Mouse (Mus musculus) forebrain, embryonic 11.5 days (tissue): Measurements from ENCODE around the gene Ctla2a. TPM values are rescaled to one million over a fixed set of nuclear protein-coding genes. Genes with fewer than 3 reads are reported as not detected.
"Not testable (repeated sequence)": the region's sequence is repeated elsewhere in the genome, so short reads cannot be mapped to it uniquely, and the experiment has no call there.

Source experiments
- ATAC-seq: fragments of 200-750 bp; cut with Nextera tagmentation; replicated peaks from 2 replicates; pipeline ENCODE4 v1.8.0; 2017; ENCODE audit warnings: moderate TSS enrichment; ENCODE audit not compliant: low FRiP score
- DNase-seq: peaks from one replicate; pipeline ENCODE4 v3.0.0-alpha.2; 2017; ENCODE audit warnings: low spot score
- H3K27ac ChIP-seq: fragments of 300-500 bp; sonication (generic); 2 replicates; pipeline ENCODE4 v1.5.1; 2014; ENCODE audit warnings: low read depth, low read length
- H3K27me3 ChIP-seq: fragments of 300-500 bp; sonication (generic); 2 replicates; pipeline ENCODE4 v1.6.1; 2014; ENCODE audit warnings: mild to moderate bottlenecking, low read length, mixed read lengths; ENCODE audit not compliant: control insufficient read depth, insufficient read depth
- H3K36me3 ChIP-seq: fragments of 300-500 bp; sonication (generic); 2 replicates; pipeline ENCODE4 v1.6.1; 2014; ENCODE audit warnings: mild to moderate bottlenecking, low read length, moderate library complexity, mixed read lengths; ENCODE audit not compliant: control insufficient read depth, insufficient read depth
- H3K4me1 ChIP-seq: fragments of 300-500 bp; sonication (generic); replicated peaks from 2 replicates; pipeline ENCODE4 v1.6.1; 2014; ENCODE audit warnings: low read length, mixed read lengths; ENCODE audit not compliant: control insufficient read depth, insufficient read depth
- H3K4me2 ChIP-seq: fragments of 300-500 bp; sonication (generic); 2 replicates; pipeline ENCODE4 v1.6.1; 2014; ENCODE audit warnings: low read depth, mild to moderate bottlenecking, low read length, moderate library complexity, mixed read lengths; ENCODE audit not compliant: severe bottlenecking
- H3K4me3 ChIP-seq: fragments of 300-500 bp; sonication (generic); 2 replicates; pipeline ENCODE4 v1.5.1; 2014; ENCODE audit warnings: low read depth, low read length
- H3K9ac ChIP-seq: fragments of 300-500 bp; sonication (generic); 2 replicates; pipeline ENCODE4 v1.6.1; 2014; ENCODE audit warnings: low read length
- H3K9me3 ChIP-seq: fragments of 300-500 bp; sonication (generic); 2 replicates; pipeline ENCODE4 v1.6.1; 2016; ENCODE audit warnings: low read length, mixed read lengths; ENCODE audit not compliant: control insufficient read depth
- WGBS: fragments of 180-500 bp; shearing (Covaris S2); extraction: QIAGEN DNeasy Blood & Tissue Kit; methylation state at CpG from one replicate; pipeline ENCODE4 v1.1.7; 2014; 5-methylcytosine and 5-hydroxymethylcytosine counted together
- polyA plus RNA-seq: library from polyadenylated mRNA; unstranded; fragments of >200 nt; fragmentation: Nextera tagmentation; extraction: Ambion mirVana; gene quantifications from 2 replicates; pipeline ENCODE4 v1.2.1, GENCODE M21; 2014

The Ctla2a gene
- 12.0 and 13.3 TPM in 2 replicates for polyA plus RNA-seq

DNA sequence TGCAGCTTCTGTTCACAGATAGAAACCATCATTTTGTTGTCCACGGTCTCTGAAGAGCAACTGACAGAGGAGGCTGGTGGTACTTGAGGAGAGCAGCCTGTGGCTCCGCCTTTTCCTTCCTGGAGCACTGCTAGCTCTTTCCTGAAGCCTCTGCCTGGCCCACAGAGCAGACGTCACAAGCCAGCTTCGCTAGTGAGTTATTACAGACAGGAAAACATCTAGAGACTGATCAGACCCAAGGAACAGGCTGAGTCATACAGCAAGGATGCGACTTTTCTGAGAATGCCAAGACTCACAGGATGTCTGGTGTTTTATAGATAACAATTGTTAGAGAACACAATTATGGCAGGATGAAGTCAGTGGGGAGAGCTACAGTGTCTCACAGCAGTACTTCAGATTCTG is at the start of gene Ctla2a, which contains the start of gene Gm49391:
Ctla2a (minus strand) TSS at position 126 of the 402 bp plus-strand sequence.
Gm49391 (minus strand) TSS at position 72 of the 402 bp plus-strand sequence.
- no peaks in the 10 kb centered on the region for H3K4me1 ChIP-seq
- DNase-seq (peak; percentile 48), ATAC-seq (no peak)
- no peaks in the 10 kb centered on the region for H3K36me3 ChIP-seq
- H3K27ac ChIP-seq = no peak within 1 kb of the TSS
- no peak within 1 kb of the TSS for H3K9ac ChIP-seq
- H3K9me3 ChIP-seq = no peaks in the 10 kb centered on the region; the same call in 1 of the 2 replicates
- no peak within 1 kb of the TSS for H3K4me3 ChIP-seq
- H3K4me2 ChIP-seq = no peak within 1 kb of the TSS
- 71% methylated on average over 5 of the region's 5 CpGs for WGBS
- no peaks in the 10 kb centered on the region for H3K27me3 ChIP-seq

DNA sequence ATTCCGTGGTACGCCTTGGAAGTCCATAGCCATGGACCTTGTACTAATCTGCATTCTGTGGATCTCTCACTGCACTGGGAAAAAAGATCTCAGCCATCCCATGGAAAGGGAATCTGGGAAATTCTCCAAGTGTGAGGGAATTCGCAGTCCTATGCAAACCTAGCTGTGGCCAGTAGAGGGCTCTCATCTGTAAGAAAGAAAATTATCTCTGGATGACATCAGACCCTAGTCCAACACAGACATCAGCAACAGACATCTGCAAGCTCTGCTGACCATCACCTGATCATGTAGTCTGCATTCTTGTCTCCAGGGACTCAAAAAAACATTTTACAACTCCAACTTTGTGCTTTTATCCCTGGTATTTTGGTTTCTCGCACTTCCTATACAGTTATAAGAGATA is 35.9 kb upstream of the Ctla2a start:
- DNase-seq, H3K4me2 ChIP-seq, H3K4me1 ChIP-seq, H3K27me3 ChIP-seq, H3K9ac ChIP-seq, H3K4me3 ChIP-seq, H3K27ac ChIP-seq, ATAC-seq, H3K9me3 ChIP-seq, H3K36me3 ChIP-seq: not testable (repeated sequence)
- WGBS = 66% methylated on average over 4 of the region's 4 CpGs

DNA sequence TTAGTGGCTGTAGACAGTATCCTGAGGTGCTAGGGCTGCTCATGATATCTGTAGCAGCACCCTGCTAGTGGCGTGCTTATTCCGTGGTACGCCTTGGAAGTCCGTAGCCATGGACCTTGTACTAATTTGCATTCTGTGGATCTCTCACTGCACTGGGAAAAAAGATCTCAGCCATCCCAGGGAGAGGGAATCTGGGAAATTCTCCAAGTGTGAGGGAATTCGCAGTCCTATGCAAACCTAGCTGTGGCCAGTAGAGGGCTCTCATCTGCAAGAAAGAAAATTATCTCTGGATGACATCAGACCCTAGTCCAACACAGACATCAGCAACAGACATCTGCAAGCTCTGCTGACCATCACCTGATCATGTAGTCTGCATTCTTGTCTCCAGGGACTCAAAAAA is 27.6 kb upstream of the Ctla2a start:
- H3K4me2 ChIP-seq, H3K27me3 ChIP-seq, H3K9ac ChIP-seq, H3K4me3 ChIP-seq, H3K27ac ChIP-seq, H3K9me3 ChIP-seq, H3K36me3 ChIP-seq, H3K4me1 ChIP-seq, DNase-seq, ATAC-seq: not testable (repeated sequence)
- WGBS = 31% methylated on average over 5 of the region's 5 CpGs

DNA sequence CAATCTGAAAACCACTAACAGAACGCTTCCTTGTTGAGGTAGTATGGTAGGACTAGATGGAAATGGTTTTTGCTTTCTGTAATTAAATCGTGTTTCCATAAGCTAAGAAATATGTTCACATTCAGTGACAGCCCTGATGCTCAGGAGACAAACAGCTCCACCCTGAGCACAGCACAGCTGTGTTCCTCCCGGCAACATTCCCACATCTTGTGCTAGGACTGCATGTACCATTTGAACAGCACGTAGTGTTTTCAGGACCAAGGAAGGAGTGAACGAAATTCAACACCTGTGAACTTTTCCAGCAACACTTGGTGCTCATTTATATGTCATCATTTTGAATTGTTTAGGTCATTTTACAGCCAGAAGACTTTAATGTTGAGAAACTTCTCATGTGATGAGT is 25.3 kb upstream of the Ctla2a start:
- Histone ChIP-seq H3K4me3 (no peak overlapping the region), H3K27ac (no peak overlapping the region), H3K36me3 (no peaks in the 10 kb centered on the region), H3K4me2 (no peak overlapping the region), H3K9me3 (peaks cover 12% of the 10 kb centered on the region), H3K4me1 (no peaks in the 10 kb centered on the region), H3K9ac (no peak overlapping the region), H3K27me3 (no peaks in the 10 kb centered on the region)
- DNase-seq = no peak
- ATAC-seq = no peak
- 64% methylated on average over 5 of the region's 5 CpGs for WGBS

DNA sequence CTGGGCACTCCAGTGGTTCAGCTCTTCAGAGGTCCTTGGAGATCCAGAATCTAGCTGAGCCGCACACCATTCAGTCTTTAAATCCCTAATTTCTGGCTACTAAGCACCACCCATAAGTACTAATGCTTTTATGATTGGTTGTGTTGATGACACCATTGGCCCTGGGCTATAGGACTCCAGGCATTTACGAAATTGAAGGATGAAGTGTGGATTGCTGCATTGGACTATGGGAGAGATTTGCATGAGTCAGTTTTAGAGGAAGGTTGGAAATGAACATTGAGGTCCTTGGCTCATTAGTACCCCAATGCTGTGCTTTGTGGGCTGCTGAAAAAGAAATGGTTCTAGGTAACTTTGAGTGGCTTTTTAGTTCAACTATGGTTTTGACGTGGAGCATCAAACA is 5.5 kb upstream of the Ctla2a start, which contains the start of gene Tpbpa:
Tpbpa (minus strand) TSS at position 101 of the 400 bp plus-strand sequence.
- not testable (repeated sequence) for H3K4me3 ChIP-seq, H3K4me1 ChIP-seq, H3K9ac ChIP-seq, DNase-seq, H3K27me3 ChIP-seq, H3K27ac ChIP-seq, H3K9me3 ChIP-seq, ATAC-seq, H3K36me3 ChIP-seq, H3K4me2 ChIP-seq
- WGBS = 80% methylated on average over 3 of the region's 3 CpGs

DNA sequence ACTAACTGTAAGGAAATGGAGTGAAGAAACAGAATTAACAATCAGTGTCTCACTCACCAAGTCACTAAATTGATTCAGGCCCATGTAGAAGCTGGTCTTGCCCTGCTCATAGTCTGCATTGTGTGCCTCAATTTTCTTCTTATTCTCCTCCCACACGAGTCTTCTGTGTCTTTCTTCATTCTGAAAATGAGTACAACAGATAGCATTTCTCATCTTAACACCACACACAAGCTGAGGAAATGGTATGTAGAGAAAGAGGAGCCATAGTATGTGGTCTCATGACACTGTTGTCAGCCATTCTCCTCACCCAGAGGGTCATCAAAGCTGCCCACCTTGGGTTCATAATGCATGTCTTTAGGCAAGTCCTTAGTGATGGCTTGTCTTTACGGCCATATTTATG is 935 bp downstream of the Ctla2a start, which contains the start of gene Gm49393:
Gm49393 (minus strand) TSS at position 101 of the 400 bp plus-strand sequence.
- H3K4me1 ChIP-seq, H3K36me3 ChIP-seq, H3K4me2 ChIP-seq, H3K4me3 ChIP-seq, H3K9ac ChIP-seq, H3K9me3 ChIP-seq, DNase-seq, H3K27ac ChIP-seq, H3K27me3 ChIP-seq, ATAC-seq: not testable (repeated sequence)
- 70% methylated on average over 2 of the region's 2 CpGs for WGBS

DNA sequence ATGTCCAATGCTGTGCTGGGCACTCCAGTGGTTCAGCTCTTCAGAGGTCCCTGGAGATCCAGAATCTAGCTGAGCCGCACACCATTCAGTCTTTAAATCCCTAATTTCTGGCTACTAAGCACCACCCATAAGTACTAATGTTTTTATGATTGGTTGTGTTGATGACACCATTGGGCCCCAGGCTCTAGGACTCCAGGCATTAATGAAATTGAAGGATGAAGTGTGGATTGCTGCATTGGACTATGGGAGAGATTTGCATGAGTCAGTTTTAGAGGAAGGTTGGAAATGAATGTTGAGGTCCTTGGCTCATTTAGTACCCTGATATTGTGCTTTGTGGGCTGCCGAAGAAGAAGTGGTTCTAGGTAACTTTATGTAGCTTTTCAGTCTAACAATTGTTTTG is 31.6 kb downstream of the Ctla2a start, which contains the start of gene Tpbpb:
Tpbpb (minus strand) TSS at position 101 of the 400 bp plus-strand sequence.
- not testable (repeated sequence) for H3K9ac ChIP-seq, H3K4me3 ChIP-seq, H3K27ac ChIP-seq, H3K9me3 ChIP-seq, H3K27me3 ChIP-seq, H3K4me2 ChIP-seq, H3K4me1 ChIP-seq, ATAC-seq, H3K36me3 ChIP-seq, DNase-seq
- 88% methylated on average over 2 of the region's 2 CpGs for WGBS

DNA sequence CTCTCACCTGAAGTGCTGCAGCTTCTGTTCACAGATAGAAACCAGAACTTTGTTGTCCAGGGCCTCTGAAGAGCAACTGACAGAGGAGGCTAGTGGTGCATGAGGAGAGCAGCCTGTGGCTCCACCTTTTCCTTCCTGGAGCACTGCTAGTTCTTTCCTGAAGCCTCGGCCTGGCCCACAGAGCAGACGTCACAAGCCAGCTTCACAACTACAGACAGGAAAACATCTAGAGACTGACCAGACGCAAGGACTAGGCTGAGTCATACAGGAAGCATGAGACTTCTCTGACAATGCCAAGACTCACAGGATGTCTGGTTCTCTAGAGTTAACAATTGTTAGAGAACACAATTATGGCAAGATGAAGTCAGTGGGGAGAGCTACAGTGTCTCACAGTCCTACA is 39.1 kb downstream of the Ctla2a start, which contains the start of gene Ctla2b:
Ctla2b (minus strand) TSS at position 120 of the 400 bp plus-strand sequence.
- Histone ChIP-seq H3K9me3 (0 out of 2 replicates have a peak, but pooled peaks cover 2% of the 10 kb centered on the region), H3K27ac (no peak within 1 kb of the TSS), H3K27me3 (no peaks in the 10 kb centered on the region), H3K4me1 (no peaks in the 10 kb centered on the region), H3K4me3 (no peak within 1 kb of the TSS), H3K4me2 (no peak within 1 kb of the TSS), H3K36me3 (no peaks in the 10 kb centered on the region), H3K9ac (no peak within 1 kb of the TSS)
- ATAC-seq (no peak), DNase-seq (no peak)
- 88% methylated on average over 3 of the region's 3 CpGs for WGBS

DNA sequence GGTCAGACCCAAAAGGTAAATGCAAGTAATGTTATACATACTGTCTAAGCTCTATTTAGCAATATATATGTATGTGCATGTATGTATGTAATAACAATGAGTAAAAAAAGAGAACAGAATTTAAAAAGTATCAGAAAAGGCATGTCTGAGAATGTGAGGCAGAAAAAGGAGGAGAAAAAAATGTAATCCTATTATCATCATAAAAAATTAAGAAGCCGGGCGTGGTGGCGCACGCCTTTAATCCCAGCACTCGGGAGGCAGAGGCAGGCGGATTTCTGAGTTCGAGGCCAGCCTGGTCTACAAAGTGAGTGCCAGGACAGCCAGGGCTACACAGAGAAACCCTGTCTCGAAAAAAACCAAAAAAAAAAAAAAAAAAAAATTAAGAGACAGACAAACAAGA is 39.6 kb downstream of the Ctla2a start, which contains the start of gene Gm49392:
Gm49392 (minus strand) TSS at position 101 of the 400 bp plus-strand sequence.
- H3K36me3 ChIP-seq, ATAC-seq, H3K27me3 ChIP-seq, H3K9ac ChIP-seq, H3K27ac ChIP-seq, H3K4me2 ChIP-seq, H3K4me1 ChIP-seq, H3K4me3 ChIP-seq, DNase-seq, H3K9me3 ChIP-seq: not testable (repeated sequence)
- 94% methylated on average over 6 of the region's 8 CpGs for WGBS
